Mouse (Mus musculus) embryonic facial prominence, embryonic 11.5 days (tissue): ENCODE data around the gene Ankmy1. TPM values are rescaled to one million over a fixed set of nuclear protein-coding genes. Genes with fewer than 3 reads are reported as not detected.
A peak's percentile ranks its signal among the peaks of the same experiment; 100 is the strongest.

Experiments
- ATAC-seq: fragments of 200-750 bp; cut with Nextera tagmentation; replicated peaks from 2 replicates; pipeline ENCODE4 v1.8.0; 2017; ENCODE audit warnings: low read depth; ENCODE audit not compliant: insufficient number of reproducible peaks, low FRiP score, low TSS enrichment
- DNase-seq: peaks from one replicate; pipeline ENCODE4 v3.0.0-alpha.2; 2015; ENCODE audit warnings: low spot score
- H3K27ac ChIP-seq: fragments of 300-500 bp; sonication (generic); replicated peaks from 2 replicates; pipeline ENCODE4 v1.5.1; 2014; ENCODE audit warnings: mild to moderate bottlenecking, low read depth, low read length, control low read depth
- H3K27me3 ChIP-seq: fragments of 300-500 bp; sonication (generic); 2 replicates; pipeline ENCODE4 v1.6.1; 2014; ENCODE audit warnings: mild to moderate bottlenecking, low read length, moderate library complexity, mixed read lengths; ENCODE audit not compliant: control insufficient read depth, insufficient read depth
- H3K36me3 ChIP-seq: fragments of 300-500 bp; sonication (generic); replicated peaks from 2 replicates; pipeline ENCODE4 v1.6.1; 2014; ENCODE audit warnings: low read depth, mild to moderate bottlenecking, low read length, moderate library complexity, mixed read lengths; ENCODE audit not compliant: control insufficient read depth, insufficient read depth
- H3K4me1 ChIP-seq: fragments of 300-500 bp; sonication (generic); 2 replicates; pipeline ENCODE4 v1.6.1; 2014; ENCODE audit warnings: low read length, mixed read lengths; ENCODE audit not compliant: control insufficient read depth, insufficient read depth
- H3K4me2 ChIP-seq: fragments of 300-500 bp; sonication (generic); 2 replicates; pipeline ENCODE4 v1.6.1; 2014; ENCODE audit warnings: low read depth, mild to moderate bottlenecking, control low read depth, low read length, moderate library complexity
- H3K4me3 ChIP-seq: fragments of 300-500 bp; sonication (generic); 2 replicates; pipeline ENCODE4 v1.5.1; 2014; ENCODE audit warnings: low read depth, low read length, control low read depth
- H3K9ac ChIP-seq: fragments of 300-500 bp; sonication (generic); replicated peaks from 2 replicates; pipeline ENCODE4 v1.6.1; 2014; ENCODE audit warnings: mild to moderate bottlenecking, control low read depth, low read length
- H3K9me3 ChIP-seq: fragments of 300-500 bp; sonication (generic); replicated peaks from 2 replicates; pipeline ENCODE4 v1.6.1; 2016; ENCODE audit warnings: mild to moderate bottlenecking, low read length, inconsistent platforms, mixed read lengths; ENCODE audit not compliant: control insufficient read depth
- WGBS: fragments of 180-500 bp; shearing (Covaris S2); extraction: QIAGEN DNeasy Blood & Tissue Kit; methylation state at CpG from one replicate; pipeline ENCODE4 v1.1.7; 2014; 5-methylcytosine and 5-hydroxymethylcytosine counted together
- polyA plus RNA-seq: library from polyadenylated mRNA; unstranded; fragments of >200 nt; fragmentation: Nextera tagmentation; extraction: Ambion mirVana; gene quantifications from 2 replicates; pipeline ENCODE4 v1.2.1, GENCODE M21; 2014

Ankmy1 gene
- polyA plus RNA-seq, 1 experiment from 2014 or later = 0.67 TPM

DNA sequence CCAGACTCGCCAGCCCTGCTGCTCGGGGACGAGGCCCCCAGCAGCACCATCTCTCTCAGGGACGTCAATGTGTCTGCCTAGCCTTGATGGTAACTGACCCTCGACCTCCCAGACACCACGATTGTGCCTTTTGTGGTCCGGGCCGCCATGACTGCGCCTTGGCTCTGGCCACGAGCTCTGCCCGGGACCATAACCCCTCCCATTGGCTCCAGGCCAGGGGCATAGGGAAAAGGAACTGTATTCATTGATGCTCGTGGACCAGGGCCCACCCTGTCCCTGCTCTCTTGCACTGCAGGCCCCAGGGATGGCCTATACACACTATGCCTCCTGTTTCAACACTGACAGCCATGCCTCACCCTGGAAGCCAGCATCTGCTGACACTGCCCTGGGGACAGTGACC is 17.1 kb upstream of the Ankmy1 start:
- DNase-seq (no peak), ATAC-seq (no peak)
- Histone ChIP-seq H3K4me1 (no peaks in the 10 kb centered on the region), H3K27ac (no peak overlapping the region), H3K36me3 (peaks cover 9% of the 10 kb centered on the region), H3K4me2 (no peak overlapping the region), H3K4me3 (no peak overlapping the region), H3K9me3 (no peaks in the 10 kb centered on the region), H3K27me3 (no peaks in the 10 kb centered on the region), H3K9ac (no peak overlapping the region)
- 84% methylated on average over 12 of the region's 12 CpGs for WGBS

DNA sequence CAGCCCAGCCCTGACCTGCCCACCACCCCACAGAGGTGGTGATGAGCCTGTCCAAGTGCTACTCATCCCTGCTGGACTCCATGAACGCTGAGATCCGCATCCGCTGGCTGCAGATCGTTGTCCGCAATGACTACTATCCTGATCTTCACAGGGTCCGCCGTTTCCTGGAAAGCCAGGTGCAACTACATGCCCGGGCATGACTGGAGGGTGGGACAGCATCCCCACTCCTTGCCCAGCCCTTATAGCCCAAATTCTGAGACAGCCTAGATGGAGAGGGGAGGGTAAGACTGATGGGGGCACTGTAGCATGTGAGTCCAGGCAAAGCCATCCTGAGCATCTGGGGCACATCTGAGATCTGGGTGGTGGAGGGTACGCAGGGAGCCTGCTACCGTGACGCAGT is 16.4 kb upstream of the Ankmy1 start:
- WGBS = 96% methylated on average over 11 of the region's 11 CpGs
- ATAC-seq (no peak), DNase-seq (no peak)
- no peak overlapping the region for H3K4me2 ChIP-seq
- H3K9ac ChIP-seq = no peak overlapping the region
- H3K27ac ChIP-seq = no peak overlapping the region
- no peaks in the 10 kb centered on the region for H3K27me3 ChIP-seq
- H3K4me3 ChIP-seq = no peak overlapping the region
- H3K36me3 ChIP-seq = peaks cover 9% of the 10 kb centered on the region
- H3K9me3 ChIP-seq = no peaks in the 10 kb centered on the region
- H3K4me1 ChIP-seq = no peaks in the 10 kb centered on the region

DNA sequence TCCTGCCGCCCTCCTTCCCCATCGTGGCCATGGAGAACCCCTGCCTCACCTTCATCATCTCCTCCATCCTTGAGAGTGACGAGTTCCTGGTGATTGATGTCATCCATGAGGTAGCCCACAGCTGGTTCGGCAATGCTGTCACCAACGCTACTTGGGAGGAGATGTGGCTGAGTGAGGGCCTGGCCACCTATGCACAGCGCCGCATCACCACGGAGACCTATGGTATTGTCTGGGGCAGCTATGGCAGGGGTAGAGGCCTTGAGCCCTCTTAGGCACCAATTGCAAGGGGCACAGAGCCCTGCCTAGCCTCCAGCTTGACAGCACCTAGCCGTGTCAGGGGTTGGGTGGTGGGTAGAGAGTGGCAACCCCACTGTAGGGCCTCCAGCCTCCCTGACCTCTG is 14.0 kb upstream of the Ankmy1 start:
- ATAC-seq = no peak
- Histone ChIP-seq H3K4me3 (no peak overlapping the region), H3K27ac (no peak overlapping the region), H3K4me1 (peaks cover 1% of the 10 kb centered on the region; the same call in 1 of the 2 replicates), H3K9ac (no peak overlapping the region), H3K4me2 (no peak overlapping the region), H3K36me3 (peaks cover 9% of the 10 kb centered on the region), H3K9me3 (no peaks in the 10 kb centered on the region), H3K27me3 (no peaks in the 10 kb centered on the region)
- WGBS = 93% methylated on average over 9 of the region's 9 CpGs
- DNase-seq = no peak

DNA sequence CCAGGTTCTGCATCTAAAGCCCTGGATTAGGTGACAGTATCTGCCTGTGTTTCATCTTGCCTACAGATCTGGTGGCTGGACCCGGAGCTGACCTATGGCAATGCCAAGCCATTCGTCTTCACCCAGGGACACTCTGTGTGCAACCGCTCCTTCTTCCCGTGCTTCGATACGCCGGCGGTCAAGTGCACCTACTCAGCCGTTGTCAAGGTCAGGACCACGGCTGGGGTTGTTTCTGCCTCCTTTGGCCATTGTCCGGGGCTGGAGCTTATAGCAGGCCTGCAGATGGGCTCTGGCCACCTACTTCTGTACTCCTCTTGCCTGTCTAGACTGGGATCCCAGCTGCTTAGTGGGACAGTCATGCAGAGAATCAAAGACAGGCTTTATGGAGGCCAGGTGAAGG is 12.3 kb upstream of the Ankmy1 start:
- 95% methylated on average over 11 of the region's 11 CpGs for WGBS
- H3K36me3 ChIP-seq = peaks cover 9% of the 10 kb centered on the region
- no peak for ATAC-seq
- DNase-seq = no peak
- no peaks in the 10 kb centered on the region for H3K27me3 ChIP-seq
- peaks cover 5% of the 10 kb centered on the region for H3K4me1 ChIP-seq
- H3K9me3 ChIP-seq = no peaks in the 10 kb centered on the region
- H3K4me3 ChIP-seq = no peak overlapping the region
- H3K4me2 ChIP-seq = no peak overlapping the region
- H3K9ac ChIP-seq = no peak overlapping the region
- H3K27ac ChIP-seq = no peak overlapping the region

DNA sequence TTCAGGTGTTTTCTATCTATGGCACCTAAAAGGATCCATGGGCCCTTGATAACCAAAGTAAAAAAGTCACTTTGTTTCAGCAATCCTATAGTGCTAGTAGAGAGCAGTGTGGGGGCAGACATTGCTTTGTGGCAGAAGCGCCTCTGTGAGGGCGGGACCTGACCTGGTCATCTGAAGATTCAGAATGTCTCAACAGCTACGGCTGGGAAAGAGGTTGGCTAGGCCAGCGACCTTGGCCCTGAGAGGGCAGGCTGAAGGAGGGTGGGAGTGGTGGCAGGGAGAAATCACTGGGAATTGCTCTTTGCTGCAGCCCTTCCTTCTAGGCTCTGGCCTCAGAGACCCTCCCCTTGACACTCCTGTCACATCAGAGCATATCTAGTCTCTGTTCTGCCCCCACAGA is 11.5 kb upstream of the Ankmy1 start:
- Histone ChIP-seq H3K36me3 (peaks cover 6% of the 10 kb centered on the region), H3K27ac (no peak overlapping the region), H3K27me3 (peaks cover 3% of the 10 kb centered on the region; the same call in 1 of the 2 replicates), H3K4me2 (no peak overlapping the region), H3K4me3 (no peak overlapping the region), H3K4me1 (peaks cover 8% of the 10 kb centered on the region), H3K9me3 (no peaks in the 10 kb centered on the region), H3K9ac (no peak overlapping the region)
- ATAC-seq = no peak
- WGBS = 64% methylated on average over 4 of the region's 4 CpGs
- DNase-seq = no peak

DNA sequence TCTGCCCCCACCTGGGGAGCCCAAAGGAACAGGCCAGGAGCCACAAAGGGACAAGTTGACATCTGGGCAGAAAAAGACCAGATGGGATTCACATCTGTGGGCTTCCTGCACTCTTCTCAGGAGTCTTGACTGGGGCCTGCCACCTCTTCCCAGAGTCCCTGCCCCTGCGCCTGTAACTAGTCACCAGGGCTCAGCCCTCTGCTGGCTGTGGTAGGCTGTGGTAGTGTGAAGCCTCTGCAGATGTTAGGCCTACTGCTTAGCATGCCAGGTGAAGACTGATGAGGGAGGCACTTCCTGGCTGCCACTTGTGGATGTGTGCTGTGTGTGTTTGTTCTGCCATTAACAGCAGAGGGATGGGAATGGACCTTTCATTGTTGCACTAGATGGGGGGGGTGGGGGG is 9.6 kb upstream of the Ankmy1 start:
- peaks cover 8% of the 10 kb centered on the region for H3K4me1 ChIP-seq
- peaks cover 3% of the 10 kb centered on the region; the same call in 1 of the 2 replicates for H3K27me3 ChIP-seq
- WGBS = 53% methylated on average over 1 of the region's 1 CpGs
- peak overlapping the region; percentile 95 for H3K4me2 ChIP-seq
- no peak overlapping the region for H3K9ac ChIP-seq
- no peaks in the 10 kb centered on the region for H3K9me3 ChIP-seq
- H3K36me3 ChIP-seq = peaks cover 4% of the 10 kb centered on the region
- DNase-seq (no peak), ATAC-seq (no peak)
- H3K27ac ChIP-seq = no peak overlapping the region
- H3K4me3 ChIP-seq = no peak overlapping the region

DNA sequence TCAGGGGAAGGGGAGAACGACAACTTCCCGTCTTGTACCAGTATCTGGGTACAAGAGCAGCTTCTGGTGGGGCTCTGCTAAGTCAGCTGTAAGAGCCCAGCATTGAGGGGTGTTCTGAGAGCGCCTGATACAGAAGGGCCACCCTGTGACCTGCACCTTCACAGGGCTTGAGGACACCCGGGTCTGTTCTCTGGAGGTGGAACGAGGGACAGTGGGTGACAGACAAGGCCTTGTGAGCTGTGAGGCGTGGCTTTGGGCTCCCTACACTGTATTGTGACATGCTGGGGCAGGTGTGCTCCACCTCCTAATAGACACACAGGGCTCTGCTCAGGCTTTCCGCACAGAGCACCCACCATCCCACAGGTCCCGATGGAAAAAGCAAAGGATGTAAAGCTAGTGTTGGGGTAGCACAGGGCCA is 9.0 kb upstream of the Ankmy1 start:
- Histone ChIP-seq H3K27me3 (peaks cover 3% of the 10 kb centered on the region; the same call in 1 of the 2 replicates), H3K27ac (no peak overlapping the region), H3K36me3 (peaks cover 4% of the 10 kb centered on the region), H3K4me2 (peak overlapping the region; percentile 95), H3K9me3 (no peaks in the 10 kb centered on the region), H3K4me1 (peaks cover 8% of the 10 kb centered on the region), H3K4me3 (peak overlapping the region; percentile 80), H3K9ac (peak overlapping the region; percentile 89)
- 52% methylated on average over 8 of the region's 8 CpGs for WGBS
- DNase-seq = no peak
- ATAC-seq = no peak

DNA sequence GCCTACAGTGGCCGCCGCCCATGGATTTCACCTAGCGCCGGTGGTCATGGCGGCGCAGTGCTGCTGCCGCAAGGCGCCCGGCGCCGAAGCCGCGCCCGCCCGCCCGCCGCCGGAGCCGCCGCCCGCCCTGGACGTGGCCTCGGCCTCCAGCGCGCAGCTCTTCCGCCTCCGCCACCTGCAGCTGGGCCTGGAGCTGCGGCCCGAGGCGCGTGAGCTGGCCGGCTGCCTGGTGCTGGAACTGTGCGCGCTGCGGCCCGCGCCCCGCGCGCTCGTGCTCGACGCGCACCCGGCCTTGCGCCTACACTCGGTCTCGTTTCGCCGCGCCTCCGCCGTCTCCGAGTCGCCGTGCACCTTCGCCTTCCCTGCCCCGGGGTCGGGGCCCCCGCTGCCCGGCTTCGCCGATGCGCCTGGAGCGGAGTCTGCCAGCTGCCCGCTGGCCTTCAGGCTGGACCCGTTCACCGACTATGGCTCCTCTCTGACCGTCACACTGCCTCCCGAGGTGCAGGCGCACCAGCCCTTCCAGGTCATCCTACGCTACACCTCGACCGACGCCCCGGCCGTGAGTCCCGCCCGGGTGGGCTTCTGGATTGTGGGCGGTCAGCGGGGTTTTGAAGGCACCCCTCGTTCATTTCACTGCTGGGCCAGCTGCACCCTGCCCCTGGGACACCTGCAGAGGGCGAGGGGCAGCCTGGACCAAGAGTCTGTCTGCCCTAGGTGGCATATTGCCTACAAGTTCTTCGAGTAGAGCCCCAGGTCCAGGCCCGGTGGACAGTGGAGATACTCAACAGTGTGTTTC is 8.4 kb upstream of the Ankmy1 start:
- peak overlapping the region; percentile 79 for H3K27ac ChIP-seq
- peaks cover 4% of the 10 kb centered on the region for H3K36me3 ChIP-seq
- peaks cover 3% of the 10 kb centered on the region; the same call in 1 of the 2 replicates for H3K27me3 ChIP-seq
- peaks cover 8% of the 10 kb centered on the region for H3K4me1 ChIP-seq
- 2% methylated on average over 44 of the region's 85 CpGs for WGBS
- ATAC-seq (peak; percentile 31), DNase-seq (peak; percentile 59)
- H3K9me3 ChIP-seq = no peaks in the 10 kb centered on the region
- H3K9ac ChIP-seq = peak overlapping the region; percentile 89
- H3K4me3 ChIP-seq = peak overlapping the region; percentile 80
- peak overlapping the region; percentile 95 for H3K4me2 ChIP-seq
